Mouse (Mus musculus): ENCODE results near the gene Gng8. TPM values are rescaled to one million over a fixed set of nuclear protein-coding genes. Genes with fewer than 3 reads are reported as not detected.

Gene Gng8
- polyA plus RNA-seq, 1 experiment from 2014 or later = 10.8 TPM

GRCm38 (mm10) chr7:16884334-16884733 is 7.3 kb upstream of the Gng8 start:
- no peak overlapping the region for H3K4me2 ChIP-seq
- WGBS = 54% methylated on average over 4 of the region's 4 CpGs
- peaks cover 4% of the 10 kb centered on the region for H3K4me1 ChIP-seq (ENCODE audit: insufficient read depth)
- peaks cover 65% of the 10 kb centered on the region for H3K36me3 ChIP-seq (ENCODE audit: insufficient read depth)
- no peak overlapping the region for H3K27ac ChIP-seq (ENCODE audit: low read depth)
- no peak overlapping the region for H3K4me3 ChIP-seq (ENCODE audit: low read depth, low read length)
- DNase-seq (no peak), ATAC-seq (ENCODE audit: insufficient read depth) (no peak)
- H3K27me3 ChIP-seq (ENCODE audit: insufficient read depth, low read length) = peaks cover 16% of the 10 kb centered on the region
- H3K9ac ChIP-seq = no peak overlapping the region
- no peak for TF ChIP-seq CTCF (IDR thresholded peaks at IDR 0.05; ENCODE audit: low read depth)
- H3K9me3 ChIP-seq (ENCODE audit: low read depth, low read length) = peaks cover 18% of the 10 kb centered on the region

GRCm38 (mm10) chr7:16885271-16885776 is 6.3 kb upstream of the Gng8 start:
- H3K4me1 ChIP-seq (ENCODE audit: insufficient read depth) = peaks cover 4% of the 10 kb centered on the region
- peak; percentile 66 for DNase-seq
- H3K36me3 ChIP-seq (ENCODE audit: insufficient read depth) = peaks cover 63% of the 10 kb centered on the region
- H3K4me2 ChIP-seq = peak overlapping the region; percentile 42
- no peak overlapping the region for H3K27ac ChIP-seq (ENCODE audit: low read depth)
- peaks cover 16% of the 10 kb centered on the region for H3K27me3 ChIP-seq (ENCODE audit: insufficient read depth, low read length)
- no peak for TF ChIP-seq CTCF (IDR thresholded peaks at IDR 0.05; ENCODE audit: low read depth)
- H3K9ac ChIP-seq = no peak overlapping the region
- peaks cover 18% of the 10 kb centered on the region for H3K9me3 ChIP-seq (ENCODE audit: low read depth, low read length)
- peak overlapping the region; percentile 27 for H3K4me3 ChIP-seq (ENCODE audit: low read depth, low read length)
- WGBS = 17% methylated on average over 90 of the region's 95 CpGs
- no peak for ATAC-seq (ENCODE audit: insufficient read depth)

GRCm38 (mm10) chr7:16885905-16886304 is 5.7 kb upstream of the Gng8 start:
- Histone ChIP-seq H3K27me3 (ENCODE audit: insufficient read depth, low read length) (peaks cover 16% of the 10 kb centered on the region), H3K4me3 (ENCODE audit: low read depth, low read length) (peak overlapping the region; percentile 27), H3K9me3 (ENCODE audit: low read depth, low read length) (peaks cover 18% of the 10 kb centered on the region), H3K36me3 (ENCODE audit: insufficient read depth) (peaks cover 59% of the 10 kb centered on the region), H3K9ac (no peak overlapping the region), H3K27ac (ENCODE audit: low read depth) (no peak overlapping the region), H3K4me1 (ENCODE audit: insufficient read depth) (no peaks in the 10 kb centered on the region), H3K4me2 (peak overlapping the region; percentile 42; the same call in 1 of the 2 replicates)
- DNase-seq (no peak), ATAC-seq (ENCODE audit: insufficient read depth) (no peak)
- no peak for TF ChIP-seq CTCF (IDR thresholded peaks at IDR 0.05; ENCODE audit: low read depth)
- WGBS = 57% methylated on average over 59 of the region's 59 CpGs

GRCm38 (mm10) chr7:16890536-16890935 is 1.1 kb upstream of the Gng8 start:
- TF ChIP-seq CTCF (IDR thresholded peaks at IDR 0.05; ENCODE audit: low read depth) = no peak
- H3K4me3 ChIP-seq (ENCODE audit: low read depth, low read length) = peak overlapping the region; percentile 37; the same call in 1 of the 2 replicates
- ATAC-seq (ENCODE audit: insufficient read depth) (no peak), DNase-seq (peak; percentile 84)
- peak overlapping the region; percentile 20 for H3K9ac ChIP-seq
- H3K36me3 ChIP-seq (ENCODE audit: insufficient read depth) = peaks cover 27% of the 10 kb centered on the region
- 18% methylated on average over 6 of the region's 6 CpGs for WGBS
- H3K4me2 ChIP-seq = peak overlapping the region; percentile 74
- peak overlapping the region; percentile 97 for H3K27ac ChIP-seq (ENCODE audit: low read depth)
- H3K4me1 ChIP-seq (ENCODE audit: insufficient read depth) = peaks cover 7% of the 10 kb centered on the region; the same call in 1 of the 2 replicates
- peaks cover 9% of the 10 kb centered on the region for H3K9me3 ChIP-seq (ENCODE audit: low read depth, low read length)
- peaks cover 24% of the 10 kb centered on the region for H3K27me3 ChIP-seq (ENCODE audit: insufficient read depth, low read length)

- peaks cover 8% of the 10 kb centered on the region; the same call in 1 of the 2 replicates for H3K4me1 ChIP-seq (ENCODE audit: insufficient read depth)
- 4% methylated on average over 23 of the region's 23 CpGs for WGBS
- peaks cover 22% of the 10 kb centered on the region for H3K36me3 ChIP-seq (ENCODE audit: insufficient read depth)
- H3K4me2 ChIP-seq = peak overlapping the region; percentile 74
- peaks cover 20% of the 10 kb centered on the region for H3K27me3 ChIP-seq (ENCODE audit: insufficient read depth, low read length)
- H3K9me3 ChIP-seq (ENCODE audit: low read depth, low read length) = peaks cover 5% of the 10 kb centered on the region
- ATAC-seq (ENCODE audit: insufficient read depth) (peak; percentile 87), DNase-seq (peak; percentile 97)
- no peak for TF ChIP-seq CTCF (IDR thresholded peaks at IDR 0.05; ENCODE audit: low read depth)
- peak overlapping the region; percentile 20; the same call in 1 of the 2 replicates for H3K9ac ChIP-seq
- peak overlapping the region; percentile 97 for H3K27ac ChIP-seq (ENCODE audit: low read depth)
- H3K4me3 ChIP-seq (ENCODE audit: low read depth, low read length) = peak overlapping the region; percentile 37; the same call in 1 of the 2 replicates
Observed at GRCm38 (mm10) chr7:16890944-16891343, 642 bp upstream of the Gng8 start.

GRCm38 (mm10) chr7:16892352-16892730 is 755 bp downstream of the Gng8 start:
- H3K9ac ChIP-seq = peak overlapping the region; percentile 21; the same call in 1 of the 2 replicates
- peaks cover 18% of the 10 kb centered on the region; the same call in 1 of the 2 replicates for H3K27me3 ChIP-seq (ENCODE audit: insufficient read depth, low read length)
- H3K4me2 ChIP-seq = peak overlapping the region; percentile 74
- ATAC-seq (ENCODE audit: insufficient read depth) (peak; percentile 2; the same call in 1 of the 2 replicates), DNase-seq (no peak)
- 26% methylated on average over 9 of the region's 9 CpGs for WGBS
- TF ChIP-seq CTCF (IDR thresholded peaks at IDR 0.05; ENCODE audit: low read depth) = no peak
- H3K4me3 ChIP-seq (ENCODE audit: low read depth, low read length) = peak overlapping the region; percentile 37
- peaks cover 8% of the 10 kb centered on the region for H3K36me3 ChIP-seq (ENCODE audit: insufficient read depth)
- no peaks in the 10 kb centered on the region for H3K9me3 ChIP-seq (ENCODE audit: low read depth, low read length)
- H3K4me1 ChIP-seq (ENCODE audit: insufficient read depth) = peaks cover 8% of the 10 kb centered on the region; the same call in 1 of the 2 replicates
- H3K27ac ChIP-seq (ENCODE audit: low read depth) = no peak overlapping the region

- DNase-seq (no peak), ATAC-seq (ENCODE audit: insufficient read depth) (no peak)
- no peaks in the 10 kb centered on the region for H3K36me3 ChIP-seq (ENCODE audit: insufficient read depth)
- no peak overlapping the region for H3K9ac ChIP-seq
- WGBS = 5% methylated on average over 6 of the region's 6 CpGs
- H3K27ac ChIP-seq (ENCODE audit: low read depth) = no peak overlapping the region
- no peaks in the 10 kb centered on the region for H3K9me3 ChIP-seq (ENCODE audit: low read depth, low read length)
- peaks cover 8% of the 10 kb centered on the region; the same call in 1 of the 2 replicates for H3K4me1 ChIP-seq (ENCODE audit: insufficient read depth)
- no peak overlapping the region for H3K4me3 ChIP-seq (ENCODE audit: low read depth, low read length)
- no peak for TF ChIP-seq CTCF (IDR thresholded peaks at IDR 0.05; ENCODE audit: low read depth)
- H3K4me2 ChIP-seq = peak overlapping the region; percentile 74
- H3K27me3 ChIP-seq (ENCODE audit: insufficient read depth, low read length) = peaks cover 18% of the 10 kb centered on the region; the same call in 1 of the 2 replicates
Observed at GRCm38 (mm10) chr7:16893612-16894011, 2.0 kb downstream of the Gng8 start.

All from lung, embryonic 14.5 days (tissue).